ENCODE assay signal across 11 mouse cellular contexts in genomic region chr2:158059666-158060105, GRCm38 (mm10). TPM values are rescaled to one million over a fixed set of nuclear protein-coding genes. Genes with fewer than 3 reads are reported as not detected.
DNase-seq lines count a peak whose midpoint lies in the region; ATAC-seq lines count a peak whose summit lies in the region.
"Had no signal": no experiment of that assay in that cellular context is flagged by ENCODE, and none has a peak within 500 bp of the region (broad histone marks: within the 10 kb centered on the region; RNA-seq: fewer than 3 reads in every experiment).

No protein-coding gene starts in this region.

- ATAC-seq in hindbrain, embryonic 14.5 days (ENCODE audit: low FRiP score), result peak; percentile 57; the same call in 1 of the 2 replicates

- WGBS in hindbrain, embryonic 14.5 days, result 50% methylated on average over 8 of the region's 8 CpGs

- H3K4me1 ChIP-seq in hindbrain, embryonic 14.5 days (replicated peaks; ENCODE audit: control insufficient read depth, insufficient read depth, low read length), result peaks cover 16% of the 10 kb centered on the region

- H3K4me2 ChIP-seq in hindbrain, embryonic 14.5 days (replicated peaks), result no peak overlapping the region
- H3K4me2 ChIP-seq: heart, embryonic 15.5 days had no signal

- no peaks in the 10 kb centered on the region for H3K27me3 ChIP-seq in hindbrain, embryonic 14.5 days (ENCODE audit: control insufficient read depth, insufficient read depth, low read length)
- H3K27me3 ChIP-seq: heart, embryonic 15.5 days; megakaryocyte, embryonic 14.5 days had no signal

- no peaks in the 10 kb centered on the region for H3K9me3 ChIP-seq in hindbrain, embryonic 14.5 days (ENCODE audit: control insufficient read depth, low read length)
- H3K9me3 ChIP-seq: heart, embryonic 15.5 days; megakaryocyte, embryonic 14.5 days had no signal

- H3K27ac ChIP-seq in hindbrain, embryonic 14.5 days, result peak overlapping the region; percentile 48
- H3K27ac ChIP-seq: heart, embryonic 15.5 days had no signal

- DNase-seq in heart, adult 11 months, result peak; percentile 87
- no peak for DNase-seq in heart, adult 9 months (ENCODE audit: low spot score in 2 of 2)
- DNase-seq in retina, postnatal 1 day, result peak; percentile 43
- no peak for DNase-seq in retina, embryonic 14.5 days (ENCODE audit: low spot score)
- DNase-seq in hindbrain, embryonic 14.5 days (ENCODE audit: low spot score), result peak; percentile 39
- no peak for DNase-seq in frontal cortex, postnatal 25 days (ENCODE audit: low spot score in 2 of 2)
- DNase-seq in natural killer cell, adult 2 months (ENCODE audit: low spot score in 2 of 2), result no peak
- DNase-seq: kidney, postnatal 25 days; right cerebral cortex, postnatal 4 days had no signal

- peaks cover 78% of the 10 kb centered on the region for H3K36me3 ChIP-seq in hindbrain, embryonic 14.5 days (replicated peaks; ENCODE audit: control insufficient read depth, insufficient read depth)

- no peak overlapping the region for H3K4me3 ChIP-seq in hindbrain, embryonic 14.5 days (replicated peaks; ENCODE audit: low read length)
- H3K4me3 ChIP-seq: heart, embryonic 15.5 days; megakaryocyte, embryonic 14.5 days had no signal

- no peak overlapping the region for H3K9ac ChIP-seq in hindbrain, embryonic 14.5 days
- H3K9ac ChIP-seq: heart, embryonic 15.5 days had no signal

RNA-seq across cellular contexts. Expression of gene Rprd1b, which starts 31.4 kb away (rescaled TPM):
- polyA plus RNA-seq in hindbrain, embryonic 14.5 days (2014; fragmentation: Nextera tagmentation; extraction: Ambion mirVana), result 30.8 and 34.9 TPM in 2 replicates

RNA-seq across cellular contexts. Expression of gene Tti1, which starts 31.5 kb away (rescaled TPM):
- polyA plus RNA-seq in hindbrain, embryonic 14.5 days (2014; fragmentation: Nextera tagmentation; extraction: Ambion mirVana), result 15.6 and 17.3 TPM in 2 replicates

Comparison
In these comparisons a context has a peak if more than half of its experiments do, and no peak if none do; other contexts are left out.
1. DNase-seq: peak in heart, adult 11 months (single experiment), retina, postnatal 1 day (single experiment) and hindbrain, embryonic 14.5 days (single experiment); none in heart, adult 9 months (0 of 2), retina, embryonic 14.5 days (single experiment), frontal cortex, postnatal 25 days (0 of 2) and natural killer cell, adult 2 months (0 of 2).